Mouse (Mus musculus) CH12.LX (cell line): Measurements from ENCODE around the gene Hist1h2ap. TPM values are rescaled to one million over a fixed set of nuclear protein-coding genes. Genes with fewer than 3 reads are reported as not detected.
"Not testable (repeated sequence)": the region's sequence is repeated elsewhere in the genome, so short reads cannot be mapped to it uniquely, and the experiment has no call there.

Experiments used
- DNase-seq: peaks from one replicate; pipeline ENCODE4 v3.0.0-alpha.2; 2013; ENCODE audit errors: extremely low read depth
- H3K27ac ChIP-seq: 2 replicates; pipeline ENCODE4 v1.5.1; 2012; ENCODE audit warnings: low read depth, mild to moderate bottlenecking, control low read depth, moderate library complexity; ENCODE audit not compliant: insufficient read depth
- H3K27me3 ChIP-seq: replicated peaks from 2 replicates; pipeline ENCODE3; 2012; ENCODE audit warnings: inconsistent platforms
- H3K36me3 ChIP-seq, 2 experiments: replicated peaks in 1 of 2; 2 replicates each; pipeline versions ENCODE3 to v1.6.1; 2012; ENCODE audit warnings: inconsistent platforms in 1 of 2, low read length in 1 of 2, mild to moderate bottlenecking in 1 of 2, mixed read lengths in 1 of 2, moderate library complexity in 1 of 2; ENCODE audit not compliant: control insufficient read depth in 1 of 2, insufficient read depth in 1 of 2
- H3K4me1 ChIP-seq, 2 experiments: 2 replicates each; pipeline ENCODE4 v1.6.1; 2012; ENCODE audit warnings: inconsistent platforms in 1 of 2, moderate library complexity in 1 of 2; ENCODE audit not compliant: insufficient read depth in 2 of 2, control insufficient read depth in 1 of 2
- H3K4me2 ChIP-seq: 2 replicates; pipeline ENCODE4 v1.6.1; 2012; ENCODE audit warnings: low read depth, mild to moderate bottlenecking, control low read depth; ENCODE audit not compliant: poor library complexity, insufficient read depth, severe bottlenecking
- H3K4me3 ChIP-seq, 3 experiments: fragments of 150-350 bp in 1 of 3; sonication (generic) in 1 of 3; replicated peaks in 1 of 3; 2 replicates each; pipeline versions ENCODE3 to v1.5.1; 2011 to 2012; ENCODE audit warnings: low read depth in 2 of 3, low read length in 2 of 3, mild to moderate bottlenecking in 2 of 3, moderate library complexity in 2 of 3, control low read depth in 1 of 3, improper control_type of control experiment in 1 of 3, inconsistent platforms in 1 of 3, mixed read lengths in 1 of 3; ENCODE audit not compliant: poor library complexity in 1 of 3
- H3K79me2 ChIP-seq: replicated peaks from 2 replicates; pipeline ENCODE4 v1.6.1; 2012; ENCODE audit warnings: mild to moderate bottlenecking, moderate library complexity; ENCODE audit not compliant: control insufficient read depth, poor library complexity, insufficient read depth, severe bottlenecking; ENCODE audit errors: extremely low read depth
- H3K9ac ChIP-seq: 2 replicates; pipeline ENCODE4 v1.6.1; 2012; ENCODE audit warnings: low read depth, mild to moderate bottlenecking, control low read depth, moderate library complexity; ENCODE audit not compliant: insufficient read depth
- H3K9me3 ChIP-seq: replicated peaks from 2 replicates; pipeline ENCODE3; 2012; ENCODE audit warnings: low read length, inconsistent platforms, mixed read lengths
- BHLHE40 ChIP-seq: IDR thresholded peaks from 2 replicates; pipeline ENCODE4 v1.6.1; 2011; ENCODE audit warnings: mild to moderate bottlenecking, low read depth, low read length, improper control_type of control experiment
- CHD1 ChIP-seq: IDR thresholded peaks from 2 replicates; pipeline ENCODE4 v1.6.1; 2012; ENCODE audit warnings: low read depth, low read length, improper control_type of control experiment, inconsistent platforms
- CTCF ChIP-seq, 2 experiments: IDR thresholded peaks in 1 of 2; conservative IDR thresholded peaks in 1 of 2; 2 replicates each; pipeline ENCODE4 v1.5.1; 2011 to 2012; ENCODE audit warnings: low read depth in 2 of 2, low read length in 2 of 2, improper control_type of control experiment in 1 of 2, inconsistent platforms in 1 of 2, mild to moderate bottlenecking in 1 of 2, moderate library complexity in 1 of 2
- ELF1 ChIP-seq: IDR thresholded peaks from 2 replicates; pipeline ENCODE4 v1.6.1; 2014; ENCODE audit warnings: low read depth, mild to moderate bottlenecking, inconsistent platforms, low read length, improper control_type of control experiment
- EP300 ChIP-seq: IDR thresholded peaks from 2 replicates; pipeline ENCODE4 v1.6.1; 2011; ENCODE audit warnings: low read length, improper control_type of control experiment
- ETS1 ChIP-seq: conservative IDR thresholded peaks from 2 replicates; pipeline ENCODE4 v1.6.1; 2012; ENCODE audit warnings: low read depth, mild to moderate bottlenecking, inconsistent platforms, low read length, improper control_type of control experiment, moderate library complexity
- GABPA ChIP-seq: IDR thresholded peaks from 2 replicates; pipeline ENCODE4 v1.6.1; 2012; ENCODE audit warnings: low read depth, low read length, improper control_type of control experiment, inconsistent platforms; ENCODE audit not compliant: insufficient replicate concordance
- HCFC1 ChIP-seq: IDR thresholded peaks from 2 replicates; pipeline ENCODE4 v1.6.1; 2012; ENCODE audit warnings: low read depth, mild to moderate bottlenecking, inconsistent platforms, low read length, improper control_type of control experiment
- IRF4 ChIP-seq: IDR thresholded peaks from 2 replicates; pipeline ENCODE4 v1.6.1; 2014; ENCODE audit warnings: low read depth, mild to moderate bottlenecking, inconsistent platforms, low read length, improper control_type of control experiment
- JUN ChIP-seq: IDR thresholded peaks from 2 replicates; pipeline ENCODE4 v1.6.1; 2011; ENCODE audit warnings: low read depth, mild to moderate bottlenecking, low read length, improper control_type of control experiment, moderate library complexity; ENCODE audit not compliant: insufficient read depth
- JUND ChIP-seq: conservative IDR thresholded peaks from 2 replicates; pipeline ENCODE4 v1.6.1; 2011; ENCODE audit warnings: low read depth, low read length, improper control_type of control experiment
- KAT2A ChIP-seq: IDR thresholded peaks from 2 replicates; pipeline ENCODE4 v1.6.1; 2012; ENCODE audit warnings: low read length, improper control_type of control experiment, inconsistent platforms; ENCODE audit not compliant: insufficient replicate concordance
- MAFK ChIP-seq: IDR thresholded peaks from 2 replicates; pipeline ENCODE4 v1.6.1; 2011; ENCODE audit warnings: low read length, improper control_type of control experiment; ENCODE audit not compliant: insufficient replicate concordance
- MAX ChIP-seq: IDR thresholded peaks from 2 replicates; pipeline ENCODE4 v1.6.1; 2011; ENCODE audit warnings: low read length, improper control_type of control experiment
- MEF2A ChIP-seq: IDR thresholded peaks from 2 replicates; pipeline ENCODE4 v1.6.1; 2014; ENCODE audit warnings: low read depth, mild to moderate bottlenecking, inconsistent platforms, low read length, improper control_type of control experiment, borderline replicate concordance
- MXI1 ChIP-seq: IDR thresholded peaks from 2 replicates; pipeline ENCODE4 v1.6.1; 2011; ENCODE audit warnings: mild to moderate bottlenecking, low read depth, low read length, improper control_type of control experiment
- NELFE ChIP-seq: IDR thresholded peaks from 2 replicates; pipeline ENCODE4 v1.6.1; 2011; ENCODE audit warnings: low read depth, low read length, improper control_type of control experiment
- NRF1 ChIP-seq: IDR thresholded peaks from 2 replicates; pipeline ENCODE4 v1.6.1; 2014; ENCODE audit warnings: low read depth, mild to moderate bottlenecking, inconsistent platforms, low read length, improper control_type of control experiment, moderate library complexity
- PAX5 ChIP-seq: IDR thresholded peaks from 2 replicates; pipeline ENCODE4 v1.6.1; 2012; ENCODE audit warnings: low read length, inconsistent platforms, mixed read lengths
- POLR2A ChIP-seq: IDR thresholded peaks from 2 replicates; pipeline ENCODE4 v1.6.1; 2011; ENCODE audit warnings: low read depth, mild to moderate bottlenecking, improper control_type of control experiment, low read length
- POLR2AphosphoS2 ChIP-seq: IDR thresholded peaks from 2 replicates; pipeline ENCODE4 v1.6.1; 2011; ENCODE audit warnings: low read depth, low read length, improper control_type of control experiment
- RAD21 ChIP-seq: IDR thresholded peaks from 2 replicates; pipeline ENCODE4 v1.6.1; 2011; ENCODE audit warnings: low read depth, mild to moderate bottlenecking, low read length, improper control_type of control experiment, moderate library complexity
- RCOR1 ChIP-seq: conservative IDR thresholded peaks from 2 replicates; pipeline ENCODE4 v1.6.1; 2012; ENCODE audit warnings: low read depth, mild to moderate bottlenecking, inconsistent platforms, low read length, improper control_type of control experiment
- SMC3 ChIP-seq: IDR thresholded peaks from 2 replicates; pipeline ENCODE4 v1.6.1; 2011; ENCODE audit warnings: low read depth, low read length, improper control_type of control experiment
- TBP ChIP-seq: conservative IDR thresholded peaks from 2 replicates; pipeline ENCODE4 v1.6.1; 2011; ENCODE audit warnings: low read depth, low read length, improper control_type of control experiment
- TCF12 ChIP-seq: IDR thresholded peaks from 2 replicates; pipeline ENCODE4 v1.6.1; 2014; ENCODE audit warnings: low read depth, mild to moderate bottlenecking, inconsistent platforms, low read length, improper control_type of control experiment
- UBTF ChIP-seq: IDR thresholded peaks from 2 replicates; pipeline ENCODE4 v1.6.1; 2012; ENCODE audit warnings: low read depth, mild to moderate bottlenecking, inconsistent platforms, low read length, improper control_type of control experiment, moderate library complexity
- USF1 ChIP-seq: IDR thresholded peaks from 2 replicates; pipeline ENCODE4 v1.6.1; 2014; ENCODE audit warnings: low read depth, mild to moderate bottlenecking, inconsistent platforms, low read length, improper control_type of control experiment
- USF2 ChIP-seq: conservative IDR thresholded peaks from 2 replicates; pipeline ENCODE4 v1.6.1; 2011; ENCODE audit warnings: low read depth, low read length, improper control_type of control experiment
- ZC3H11A ChIP-seq: IDR thresholded peaks from 2 replicates; pipeline ENCODE4 v1.6.1; 2012; ENCODE audit warnings: low read depth, mild to moderate bottlenecking, inconsistent platforms, low read length, improper control_type of control experiment
- ZMIZ1 ChIP-seq: IDR thresholded peaks from 2 replicates; pipeline ENCODE4 v1.6.1; 2012; ENCODE audit warnings: low read depth, mild to moderate bottlenecking, inconsistent platforms, low read length, improper control_type of control experiment
- ZNF384 ChIP-seq: IDR thresholded peaks from 2 replicates; pipeline ENCODE4 v1.6.1; 2012; ENCODE audit warnings: low read depth, low read length, improper control_type of control experiment, inconsistent platforms
- dilution Hi-C: fragments of 300-500 bp; cut with MboI; formaldehyde crosslinking; loops from 2 replicates; pipeline ENCODE4 v1.14.3; 2020; ENCODE audit warnings: low sequenced_read_pairs; ENCODE audit not compliant: extremely low pct_unique_long_range_greater_than_20kb, extremely low pct_ligation_motif_present
- in situ Hi-C: fragments of 300-500 bp; cut with MboI; formaldehyde crosslinking; loops from 3 replicates; pipeline ENCODE4 v1.14.3; 2019; ENCODE audit warnings: low sequenced_read_pairs, low pct_ligation_motif_present, low pct_unique_long_range_greater_than_20kb, mixed read lengths
- polyA plus RNA-seq: library from polyadenylated mRNA; unstranded; fragments of >175 nt; gene quantifications from 2 replicates; pipeline ENCODE4 v1.2.1, GENCODE M21; 2012; ENCODE audit warnings: low read depth; ENCODE audit not compliant: insufficient read length
- total RNA-seq, 2 experiments: library from RNA; depleted of rRNA; stranded (reverse); fragments of 300-350 nt in 1 of 2; fragments of >200 nt in 1 of 2; gene quantifications; 2 replicates each; pipeline ENCODE4 v1.2.3; 2012 to 2014

The Hist1h2ap gene
- total RNA-seq (2012; rRNA removed) (2,938 and 2,951 TPM in 2 replicates), total RNA-seq (2014; rRNA removed) (50.8 and 66.8 TPM in 2 replicates), polyA plus RNA-seq (383 and 447 TPM in 2 replicates)

DNA sequence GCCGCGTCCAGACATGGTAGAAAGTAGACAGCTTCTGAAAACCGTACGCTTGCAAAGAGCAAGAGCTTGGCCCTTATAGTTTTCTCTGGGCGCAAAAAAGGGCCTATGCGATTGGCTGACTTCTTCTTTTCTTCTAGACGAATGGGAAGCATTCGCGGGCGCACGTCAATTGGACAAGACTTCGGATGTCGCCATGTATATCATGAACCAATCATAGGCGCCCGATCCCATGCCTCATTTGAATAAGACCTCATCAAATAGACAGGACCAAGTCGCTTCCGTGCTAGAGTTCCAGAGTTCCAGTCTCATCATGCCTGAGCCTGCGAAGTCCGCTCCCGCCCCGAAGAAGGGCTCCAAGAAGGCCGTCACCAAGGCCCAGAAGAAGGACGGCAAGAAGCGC lies at the start of gene Hist1h2ap, which contains the start of gene Hist1h2br:
Gene Hist1h2ap, minus strand, starts transcription at position 47 of the 400 bp plus-strand sequence.
Gene Hist1h2br, plus strand, starts transcription at position 283 of the 400 bp plus-strand sequence.
- H3K9me3 ChIP-seq, H3K79me2 ChIP-seq, H3K27ac ChIP-seq, H3K9ac ChIP-seq, H3K36me3 ChIP-seq, H3K4me2 ChIP-seq, dilution Hi-C loops, H3K27me3 ChIP-seq, DNase-seq, in situ Hi-C loops, H3K4me3 ChIP-seq: not testable (repeated sequence)
- H3K4me1 ChIP-seq = peaks cover 0 to 18% of the 10 kb centered on the region in 2 experiments; a peak in 2 of 4 replicates

DNA sequence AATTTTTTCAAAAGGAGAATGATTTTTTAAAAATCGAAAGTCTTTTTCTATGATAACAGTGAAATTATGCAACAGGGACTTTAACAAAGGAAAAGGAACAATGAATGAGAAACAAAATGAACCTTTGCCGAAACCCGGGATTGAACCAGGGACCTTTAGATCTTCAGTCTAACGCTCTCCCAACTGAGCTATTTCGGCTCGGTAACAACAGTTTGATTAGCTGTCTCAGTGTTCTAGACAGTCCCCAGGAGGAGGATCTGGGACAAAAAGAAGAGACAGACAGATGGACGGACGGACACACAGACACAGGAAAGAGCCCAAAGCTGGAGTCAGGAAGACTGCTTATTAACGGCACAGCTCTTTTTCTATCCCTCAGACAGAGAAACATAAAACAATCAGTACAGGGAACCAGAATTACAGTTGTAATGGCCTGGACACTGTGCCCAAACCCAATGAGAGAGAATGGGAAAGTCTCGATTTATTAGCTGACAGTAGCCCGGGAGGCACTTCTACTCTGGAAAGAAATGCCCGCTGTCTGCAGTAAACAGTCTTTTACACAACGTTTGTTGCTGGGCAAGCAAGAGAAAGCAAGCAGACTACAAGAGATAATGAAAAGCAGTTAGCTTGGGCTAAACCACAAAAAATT lies 49.6 kb upstream of the Hist1h2ap start:
- peak; percentile 92 for DNase-seq
- TF ChIP-seq CTCF (conservative IDR thresholded peaks at IDR 0.05 in 1 of 2, IDR thresholded peaks at IDR 0.05 in 1 of 2; ENCODE audit: low read depth in 2 of 2, low read length in 2 of 2) (no peak), UBTF (no peak), POLR2AphosphoS2 (no peak), ZMIZ1 (no peak), PAX5 (no peak), EP300 (no peak), MAX (no peak), BHLHE40 (no peak), ELF1 (peak; percentile 98), ETS1 (no peak), MXI1 (no peak), USF2 (no peak), TBP (peak; percentile 100), IRF4 (no peak; the same call in 1 of the 2 replicates), HCFC1 (no peak), TCF12 (no peak), CHD1 (no peak), MAFK (peak; percentile 98), GABPA (no peak), RCOR1 (no peak), RAD21 (no peak), USF1 (no peak), NELFE (no peak), JUND (no peak), ZNF384 (no peak), KAT2A (peak; percentile 81; the same call in 1 of the 2 replicates), JUN (no peak), SMC3 (no peak), MEF2A (no peak), NRF1 (peak; percentile 64), POLR2A (no peak), ZC3H11A (no peak)

More for the DNA sequence above, 49.6 kb upstream of the Hist1h2ap start:
- Histone ChIP-seq H3K36me3 (no peaks in the 10 kb centered on the region), H3K9me3 (no peaks in the 10 kb centered on the region), H3K9ac (peak overlapping the region; percentile 53), H3K4me1 (peaks cover 2 to 4% of the 10 kb centered on the region in 2 experiments; a peak in 3 of 4 replicates), H3K79me2 (no peaks in the 10 kb centered on the region), H3K4me2 (peak overlapping the region; percentile 99), H3K27ac (no peak overlapping the region), H3K27me3 (peaks cover 2% of the 10 kb centered on the region), H3K4me3 (peak overlapping the region; percentile 59 to 78 (median 63))
- dilution Hi-C loops (no loop called here), in situ Hi-C loops (loop anchor here (25.0 kb wide), 2 partner anchors 721 to 1404 kb away; no protein-coding TSS in a partner anchor)
